Mouse (Mus musculus) T-cell, adult 2 months (primary cell): ENCODE results near the gene Pank4.

Source experiments
- DNase-seq: peaks from one replicate; pipeline ENCODE4 v3.0.0; 2022; ENCODE audit warnings: low spot score

Pank4 gene

DNA sequence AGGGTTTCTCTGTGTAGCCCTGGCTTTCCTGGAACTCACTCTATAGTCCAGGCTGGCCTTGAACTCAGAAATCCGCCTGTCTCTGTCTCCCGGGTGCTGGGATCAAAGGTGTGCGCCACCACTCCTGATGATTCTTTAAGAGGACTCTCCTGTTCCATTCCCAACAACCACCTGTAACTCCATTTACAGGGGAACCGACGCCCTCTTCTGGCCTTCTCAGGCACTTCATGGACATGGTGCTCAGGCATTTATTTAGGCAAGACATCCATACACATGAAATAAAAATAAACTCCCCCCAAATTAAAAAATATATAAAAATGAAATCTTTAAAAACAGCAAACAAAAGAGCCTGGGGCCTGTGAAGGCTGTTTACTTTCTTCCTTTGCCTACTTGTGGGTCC is 3.2 kb downstream of the Pank4 start:
- DNase-seq = peak; percentile 52

DNA sequence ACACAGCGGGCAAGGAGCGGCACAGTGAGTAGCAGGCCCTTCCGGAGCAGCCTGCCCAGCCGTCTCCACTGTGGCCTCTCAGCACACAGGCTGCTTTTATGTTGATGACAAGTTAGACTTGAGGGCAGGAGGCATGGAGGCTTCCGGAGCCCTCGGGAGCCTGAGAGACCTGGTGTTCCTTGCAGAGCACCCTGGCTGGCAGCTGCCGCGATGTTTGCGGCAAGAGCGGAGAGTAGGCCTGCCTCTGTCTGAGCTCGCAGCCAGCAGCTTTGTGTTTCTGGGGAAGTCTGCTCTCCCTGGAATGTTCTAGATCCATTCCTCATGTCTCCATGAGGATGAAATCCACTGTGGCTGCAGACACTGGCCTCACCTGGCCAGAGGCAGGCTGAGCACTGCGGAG is 8.6 kb downstream of the Pank4 start:
- no peak for DNase-seq

DNA sequence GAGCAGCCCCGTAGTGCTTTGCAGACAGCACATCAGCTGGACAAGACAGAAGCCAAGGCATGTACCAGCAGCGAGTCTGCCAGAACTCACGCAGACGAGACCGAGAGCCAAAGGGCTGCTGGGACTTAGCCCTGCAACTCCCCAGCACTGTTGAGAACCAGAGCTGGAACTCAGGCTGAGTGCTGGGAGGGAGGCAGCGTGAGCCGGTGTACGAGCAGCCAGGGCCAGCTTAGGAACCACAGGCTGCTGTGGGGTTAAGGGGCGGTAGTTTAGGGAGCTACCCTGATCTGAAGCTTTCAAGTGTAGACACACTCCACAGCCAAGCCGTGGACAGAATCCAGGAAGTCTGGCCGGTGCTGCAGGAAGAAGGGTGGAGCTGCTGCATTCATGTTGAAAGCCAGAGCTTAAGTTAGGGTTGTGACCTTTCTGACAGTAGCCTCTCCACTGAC is 10.3 kb downstream of the Pank4 start:
- DNase-seq = no peak

DNA sequence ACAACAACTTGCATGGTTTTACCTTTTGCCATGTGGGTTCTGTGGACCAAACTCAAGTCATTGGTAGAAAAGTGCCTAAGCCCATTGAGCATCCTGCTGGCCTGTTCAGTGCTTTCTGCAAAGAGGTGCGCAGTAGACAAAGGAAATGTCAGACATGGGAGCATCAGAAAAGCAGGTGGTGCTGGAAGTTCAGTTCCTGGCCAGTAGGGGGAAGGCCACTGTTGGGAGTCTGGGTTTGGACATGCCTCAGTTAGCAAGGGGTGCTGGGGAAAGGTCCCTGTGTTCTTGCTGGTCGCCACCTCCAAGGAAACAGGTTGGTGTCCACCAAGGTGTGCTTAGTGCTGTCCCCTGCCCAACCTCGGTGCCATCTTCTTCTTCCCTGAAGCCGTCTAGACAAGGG is 16.2 kb downstream of the Pank4 start:
- DNase-seq = peak; percentile 16

DNA sequence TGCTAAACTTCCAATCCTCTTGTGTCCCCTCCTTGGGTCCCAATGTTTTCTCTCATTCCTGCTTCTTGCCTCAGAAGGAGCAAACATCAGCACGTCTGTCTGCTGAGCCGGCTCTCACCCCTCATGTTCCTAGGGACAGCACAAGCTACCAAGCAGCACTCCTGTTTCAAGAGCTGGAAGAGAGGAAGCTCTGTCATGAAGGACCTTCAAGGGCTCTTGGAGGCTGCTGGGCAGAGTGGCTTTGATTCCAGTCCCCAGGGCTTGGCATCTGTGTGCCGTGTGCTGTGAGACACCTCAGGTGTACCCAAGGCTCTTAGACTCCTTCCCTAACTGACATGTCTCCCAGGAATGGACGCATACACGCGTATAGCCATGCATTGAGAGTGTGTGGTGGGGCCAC is 17.2 kb downstream of the Pank4 start:
- no peak for DNase-seq

DNA sequence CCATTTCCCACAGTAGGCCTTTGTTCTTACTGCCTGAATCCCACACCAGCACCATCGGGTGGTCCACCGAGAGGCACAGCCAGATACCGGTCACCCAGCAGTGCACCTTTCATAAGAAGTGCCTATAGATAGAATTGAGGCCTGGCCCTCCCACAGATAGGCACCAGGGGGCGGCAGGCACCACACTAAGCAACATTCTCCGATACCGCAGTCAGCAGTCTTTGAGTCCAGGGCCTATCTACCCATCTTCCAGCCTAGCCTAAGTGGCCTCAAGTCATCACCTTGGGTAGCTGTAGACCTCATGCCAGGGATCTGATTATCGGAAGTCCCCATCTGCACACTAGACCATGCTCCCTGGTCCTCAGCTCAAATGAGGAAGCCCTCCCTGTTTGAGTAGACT is 17.6 kb downstream of the Pank4 start:
- peak; percentile 71 for DNase-seq

DNA sequence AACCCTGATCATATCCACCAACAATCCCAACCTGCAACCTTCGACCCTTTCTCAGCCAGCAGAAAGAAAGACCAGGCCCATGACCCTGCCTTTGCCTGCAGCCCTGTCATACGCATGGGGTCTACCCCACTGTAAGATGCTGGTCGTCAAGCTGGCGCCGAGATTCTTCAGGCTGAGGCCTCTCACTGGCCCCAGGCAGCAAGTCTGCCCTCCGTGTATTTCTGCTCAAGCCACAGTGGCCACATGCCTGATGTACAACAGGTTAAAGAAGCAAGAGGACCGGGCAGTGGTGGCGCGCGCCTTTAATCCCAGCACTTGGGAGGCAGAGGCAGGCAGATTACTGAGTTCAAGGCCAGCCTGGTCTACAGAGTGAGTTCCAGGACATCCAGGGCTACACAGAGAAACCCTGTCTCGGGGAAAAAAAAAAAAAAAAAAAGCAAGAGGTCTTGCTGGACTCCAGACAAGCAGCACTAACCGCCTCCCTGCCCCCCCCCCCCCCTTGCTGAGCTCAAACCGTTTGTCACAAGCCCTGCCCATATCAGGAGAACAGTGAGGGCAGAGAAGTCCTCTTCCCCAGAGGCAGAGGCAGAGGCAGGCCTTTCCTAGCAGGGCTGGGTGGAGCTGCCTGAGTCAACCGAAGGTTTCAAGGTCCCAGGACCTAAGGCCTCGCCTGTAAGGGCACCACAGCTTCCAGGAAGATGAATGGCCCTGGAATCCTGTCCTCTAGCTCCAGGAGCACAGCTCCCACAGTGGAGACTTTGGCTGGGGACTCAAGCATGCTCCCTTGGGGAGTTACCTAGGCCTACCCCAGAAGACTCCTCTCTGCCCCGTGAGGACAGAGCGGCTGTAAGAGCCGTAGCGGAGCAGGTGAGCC is 18.6 kb downstream of the Pank4 start:
- no peak for DNase-seq

DNA sequence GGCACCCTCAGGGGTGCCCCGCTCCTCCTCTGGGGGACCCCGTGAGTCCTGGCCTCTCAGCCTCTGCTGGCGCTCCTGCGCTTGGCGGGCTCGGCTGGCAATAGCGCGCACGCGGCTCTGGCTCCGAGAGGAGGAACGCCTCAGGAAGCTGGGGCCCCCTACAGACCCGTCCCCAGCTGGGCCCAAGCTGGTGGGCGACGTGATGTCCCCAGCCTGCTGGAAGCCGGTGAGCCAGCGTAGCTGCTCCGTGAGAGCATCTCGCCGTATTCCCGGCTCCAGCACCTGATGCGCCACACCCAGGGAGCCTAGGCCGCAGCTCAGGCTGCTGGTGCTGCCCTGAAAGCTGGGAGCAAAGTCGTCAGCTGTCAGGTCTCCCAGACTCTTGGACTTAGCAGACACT is 19.8 kb downstream of the Pank4 start:
- DNase-seq = no peak

DNA sequence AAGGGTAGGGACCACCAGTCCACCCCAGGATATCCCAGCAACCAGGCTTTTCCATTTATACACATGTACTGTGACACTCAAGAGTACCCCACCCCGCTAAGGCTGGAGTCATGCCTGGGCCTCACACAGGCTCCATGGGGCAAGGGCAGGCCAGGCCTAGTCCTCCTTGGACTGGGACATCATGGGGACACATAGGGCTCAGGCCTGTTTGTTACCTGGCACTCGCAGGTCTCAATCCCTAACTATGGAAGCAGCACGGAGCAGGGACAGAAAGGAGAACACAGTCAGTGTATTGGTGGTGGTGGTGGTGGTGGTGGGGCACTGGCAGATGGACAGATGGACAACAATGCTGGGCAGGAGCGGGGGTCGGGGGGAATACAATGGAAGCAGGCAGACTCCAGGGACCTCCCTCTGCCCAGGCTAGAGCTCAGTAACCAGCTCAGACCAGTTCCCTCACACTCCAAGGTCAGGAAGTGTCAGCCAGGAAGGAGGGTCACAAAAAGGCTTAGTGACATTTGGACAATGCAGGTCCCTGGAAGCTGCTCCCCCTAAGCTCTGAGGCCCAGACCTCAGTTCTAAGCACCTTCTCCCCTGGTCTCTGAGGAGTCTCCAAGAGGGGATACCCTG is 21.3 kb downstream of the Pank4 start:
- no peak for DNase-seq

DNA sequence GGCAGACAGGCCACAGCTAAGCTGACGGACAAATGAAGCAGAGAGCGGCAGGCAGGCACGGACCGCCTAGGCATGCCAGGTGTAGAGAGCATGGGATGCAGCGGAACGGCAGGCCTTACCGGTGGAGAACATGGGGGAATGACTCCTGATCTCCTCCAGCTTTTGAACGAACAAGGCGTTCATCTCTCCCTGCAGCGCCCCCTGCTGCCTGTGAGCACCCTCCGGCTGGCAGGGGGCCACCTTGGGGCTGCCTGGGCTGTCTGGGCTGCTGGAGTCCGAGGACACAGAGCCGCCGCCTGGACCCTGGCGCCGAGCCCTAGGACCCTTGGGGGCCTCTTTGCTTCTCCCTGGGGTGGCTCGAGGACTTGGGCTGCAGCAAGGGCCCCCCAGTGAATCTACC is 22.2 kb downstream of the Pank4 start:
- DNase-seq = peak; percentile 54

DNA sequence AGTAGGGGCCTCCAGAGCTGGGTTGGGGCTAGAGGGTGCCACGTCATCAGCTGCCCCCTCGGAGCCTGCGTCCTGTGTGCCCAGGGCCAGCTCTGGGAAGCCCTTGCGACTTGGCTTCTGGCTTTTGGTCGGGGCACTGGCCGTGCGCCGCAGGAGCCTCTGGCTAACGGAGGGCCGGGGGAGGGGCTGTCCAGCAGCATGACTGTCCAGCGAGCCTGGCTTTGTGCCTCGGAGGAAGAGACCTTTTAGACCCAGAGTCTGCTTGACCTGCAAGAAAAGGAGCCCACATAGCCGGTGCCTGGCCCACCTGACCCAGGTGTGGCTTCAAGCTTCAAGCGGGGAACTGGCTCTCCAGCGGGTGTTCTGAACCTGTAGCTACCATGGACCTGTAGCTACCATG is 22.8 kb downstream of the Pank4 start:
- DNase-seq = no peak

DNA sequence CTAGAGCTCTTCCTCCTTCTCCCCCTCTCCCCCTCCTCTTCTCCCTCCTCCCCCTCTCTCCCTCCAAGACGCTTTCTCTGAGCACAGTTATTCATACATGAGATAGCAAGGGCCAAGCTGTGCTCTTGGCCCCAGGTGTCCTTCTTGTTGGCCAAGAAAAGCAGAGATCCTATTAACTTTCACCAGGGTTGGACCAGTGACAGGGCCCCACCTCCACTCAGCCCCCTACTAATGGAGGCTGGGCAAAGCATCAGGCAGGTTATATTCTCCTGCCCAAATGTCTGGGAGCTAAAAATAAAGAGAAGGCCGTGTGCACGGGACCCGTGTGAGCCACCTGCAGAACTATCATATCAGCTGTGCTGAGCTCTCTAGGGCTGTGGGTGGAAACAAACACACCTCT is 31.0 kb downstream of the Pank4 start:
- no peak for DNase-seq

DNA sequence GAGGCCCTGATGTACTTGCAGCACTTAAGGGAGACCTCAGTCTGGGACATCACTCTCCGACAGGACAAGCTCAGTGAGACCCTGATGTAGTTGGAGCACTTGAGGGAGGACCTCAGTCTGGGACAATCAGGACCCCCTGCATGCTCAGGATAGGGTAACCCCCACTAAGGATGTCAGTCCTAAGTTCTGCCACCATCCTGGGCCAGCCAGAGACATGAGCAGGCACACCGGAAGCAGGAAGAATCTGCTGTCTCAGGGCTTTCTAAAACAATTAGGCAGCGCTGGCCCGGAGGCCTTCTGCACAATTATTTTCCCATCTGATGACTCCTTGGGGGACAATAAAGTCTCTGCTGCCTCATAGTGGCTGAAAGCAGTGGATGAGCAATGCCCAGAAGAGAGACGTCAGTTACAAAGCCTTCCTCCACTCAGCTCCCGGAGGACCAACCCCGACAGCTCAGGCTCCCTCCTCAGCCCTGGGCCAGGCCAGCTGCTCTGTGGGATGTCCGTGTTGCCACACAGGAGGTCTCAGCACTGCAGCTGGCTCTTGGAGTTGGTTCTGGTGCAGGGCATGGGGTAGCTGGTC is 32.7 kb downstream of the Pank4 start:
- no peak for DNase-seq

DNA sequence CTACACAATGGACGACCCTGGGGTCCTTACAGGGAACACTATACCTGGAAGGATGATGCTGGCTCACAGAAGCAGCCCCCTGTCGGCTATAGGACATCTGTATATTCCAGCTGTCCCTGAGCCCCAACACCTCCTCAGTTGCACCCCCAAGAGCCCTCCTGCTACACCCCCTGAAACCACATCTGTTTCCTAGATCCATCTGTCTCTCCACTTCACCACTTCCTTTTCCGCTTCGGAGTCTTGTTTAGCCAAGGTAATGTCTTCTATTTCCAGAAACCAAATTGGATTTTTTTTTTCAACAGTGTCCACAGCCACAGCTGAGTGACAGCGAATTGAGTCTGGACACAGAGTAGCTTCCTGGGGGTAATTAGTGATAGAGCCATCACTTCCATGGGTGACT is 35.5 kb downstream of the Pank4 start:
- DNase-seq = no peak

DNA sequence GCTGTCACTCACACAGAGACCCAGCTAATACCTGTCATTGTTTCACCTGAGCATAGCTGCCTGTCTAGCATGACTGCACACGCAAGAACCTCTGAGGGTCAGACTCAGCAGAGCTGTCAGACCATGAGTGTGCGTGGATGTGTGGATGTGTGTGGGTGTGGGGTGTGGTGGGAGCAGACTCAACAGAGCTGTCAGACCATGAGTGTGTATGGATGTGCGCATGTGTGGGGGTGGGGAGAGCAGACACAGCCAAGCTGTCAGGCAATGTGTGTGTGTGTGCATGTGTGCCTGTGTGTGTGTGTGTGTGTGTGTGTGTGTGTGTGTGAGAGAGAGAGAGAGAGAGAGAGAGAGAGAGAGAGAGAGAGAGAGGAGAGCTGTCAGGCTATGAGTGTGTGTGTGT is 41.4 kb downstream of the Pank4 start:
- DNase-seq = no peak

DNA sequence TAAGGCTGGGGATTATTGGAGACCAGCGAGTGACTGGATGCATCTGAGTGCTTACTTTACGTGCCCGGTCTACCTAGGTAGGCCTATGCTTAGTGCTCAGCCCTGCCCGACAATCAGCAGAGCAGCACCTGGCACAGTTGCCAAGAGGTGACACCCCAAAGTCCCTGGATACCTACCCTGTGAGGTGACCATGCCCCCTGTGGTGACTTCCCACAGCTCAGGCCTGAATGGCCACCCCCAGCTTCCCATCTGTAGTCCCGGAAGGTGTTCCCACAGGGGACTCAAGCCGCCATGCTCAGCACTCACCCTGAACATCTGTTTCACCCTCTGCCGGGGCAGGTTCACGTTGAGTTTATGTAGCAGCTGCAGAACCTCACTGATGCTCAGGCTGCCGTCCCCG is 42.4 kb downstream of the Pank4 start:
- no peak for DNase-seq

DNA sequence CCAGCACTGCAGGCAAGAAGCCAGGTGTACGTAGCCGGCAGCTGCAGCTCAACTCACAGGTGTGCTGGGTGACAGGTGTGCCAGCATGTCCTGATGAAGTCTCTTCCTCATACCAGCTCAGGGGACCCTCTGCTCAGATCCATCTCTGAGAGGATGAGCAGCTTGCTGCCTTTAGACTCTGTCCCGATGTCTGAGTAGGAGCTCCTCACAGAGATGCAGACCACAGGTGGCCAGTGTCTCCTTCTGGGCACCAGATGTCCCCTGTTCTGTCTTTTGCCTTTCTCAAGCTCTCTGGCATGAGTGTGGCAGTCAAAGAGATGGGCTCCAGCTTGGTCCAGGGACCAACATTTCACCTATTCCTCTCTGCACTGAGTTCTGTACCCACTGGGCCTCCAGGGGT is 43.7 kb downstream of the Pank4 start:
- DNase-seq = no peak

DNA sequence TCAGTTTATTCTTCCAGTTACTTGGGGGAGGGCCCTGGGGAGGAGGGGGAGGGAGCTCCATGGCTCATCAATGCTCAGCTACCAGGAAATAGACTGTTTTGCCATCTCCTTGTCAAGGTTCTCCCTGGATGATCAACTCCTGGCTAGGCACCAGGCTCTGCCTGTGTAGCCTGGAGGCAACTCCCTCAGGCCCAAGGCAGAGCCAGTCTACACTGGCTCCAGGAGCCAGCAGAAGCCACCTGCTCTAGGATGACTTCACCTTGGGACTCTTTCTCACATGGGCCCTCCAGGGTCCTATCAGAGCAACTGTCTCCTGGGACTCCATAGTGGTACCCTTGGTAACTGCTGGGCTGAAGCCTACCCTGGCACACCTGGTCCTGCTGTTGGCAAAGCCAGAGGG is 44.2 kb downstream of the Pank4 start:
- DNase-seq = no peak

DNA sequence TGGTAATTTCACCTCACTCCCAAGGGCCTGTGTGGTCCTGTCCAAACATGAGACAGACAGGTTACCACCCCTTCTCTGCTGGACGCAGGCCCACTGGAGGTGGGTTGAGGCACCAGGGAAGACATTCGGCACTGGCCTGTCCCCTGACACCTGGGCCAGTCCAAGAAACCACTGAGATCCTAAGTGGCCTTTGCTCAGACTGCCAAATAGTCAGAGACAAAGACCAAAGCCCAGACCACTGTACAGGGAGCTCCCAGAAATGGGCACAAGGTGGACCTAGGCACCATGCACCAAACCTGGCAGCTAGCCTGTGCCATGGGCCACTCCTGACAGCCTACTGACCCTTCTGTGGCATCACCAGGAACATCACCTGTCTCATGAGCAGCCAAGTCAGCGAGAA is 45.3 kb downstream of the Pank4 start:
- no peak for DNase-seq

DNA sequence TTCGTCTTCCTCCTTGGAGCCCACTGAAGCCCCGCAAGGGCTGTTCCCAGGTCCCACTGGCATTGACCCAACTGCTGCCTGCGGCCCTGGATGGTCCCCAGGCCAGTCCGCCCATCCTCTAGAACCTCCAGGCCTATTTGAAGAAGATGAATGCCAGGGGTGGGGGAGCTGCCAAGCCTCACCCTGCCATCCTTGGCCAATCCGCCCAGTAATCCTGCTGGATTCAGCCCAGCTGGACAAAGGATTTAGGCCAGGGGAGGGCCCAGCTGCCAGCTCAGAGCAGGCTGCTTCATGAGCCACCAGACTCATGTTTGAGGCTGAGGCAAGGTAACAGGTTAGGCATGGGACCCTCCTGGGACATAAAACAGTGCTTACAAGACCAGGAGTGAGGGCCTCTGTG is 46.9 kb downstream of the Pank4 start:
- DNase-seq = no peak

DNA sequence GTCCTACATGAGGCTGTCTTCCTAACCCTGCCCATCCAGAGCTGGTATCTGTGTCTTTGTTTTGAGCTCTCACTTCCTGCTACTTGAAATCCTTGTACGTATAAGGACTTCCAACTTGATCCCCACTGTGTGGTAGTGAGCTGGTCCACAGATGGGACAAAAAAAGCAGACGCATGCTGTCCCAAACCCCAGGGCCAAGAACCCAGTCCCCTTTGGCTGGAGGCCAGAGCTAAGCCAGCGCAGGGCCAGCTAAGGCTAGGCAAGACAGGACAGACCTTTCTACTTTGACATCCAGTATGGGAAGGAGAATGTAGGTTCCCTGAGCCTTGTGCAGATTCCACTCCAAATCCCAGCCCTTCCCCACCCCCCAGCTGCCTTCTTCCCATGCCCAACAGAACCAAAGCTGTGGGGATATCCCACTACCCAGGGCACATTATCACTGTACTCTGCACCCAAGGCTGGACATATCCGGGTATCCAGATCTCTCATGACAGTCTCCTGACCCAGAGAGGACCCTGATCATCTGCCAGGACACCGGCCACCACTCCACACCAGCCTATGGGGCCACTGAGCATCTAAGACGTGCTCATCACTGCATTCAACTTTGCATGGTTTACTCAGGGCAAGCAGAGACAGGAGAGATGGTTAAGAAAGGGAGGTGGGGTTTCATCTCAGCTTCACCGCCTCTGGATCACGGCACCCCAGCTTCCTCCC is 47.5 kb downstream of the Pank4 start:
- DNase-seq = no peak

DNA sequence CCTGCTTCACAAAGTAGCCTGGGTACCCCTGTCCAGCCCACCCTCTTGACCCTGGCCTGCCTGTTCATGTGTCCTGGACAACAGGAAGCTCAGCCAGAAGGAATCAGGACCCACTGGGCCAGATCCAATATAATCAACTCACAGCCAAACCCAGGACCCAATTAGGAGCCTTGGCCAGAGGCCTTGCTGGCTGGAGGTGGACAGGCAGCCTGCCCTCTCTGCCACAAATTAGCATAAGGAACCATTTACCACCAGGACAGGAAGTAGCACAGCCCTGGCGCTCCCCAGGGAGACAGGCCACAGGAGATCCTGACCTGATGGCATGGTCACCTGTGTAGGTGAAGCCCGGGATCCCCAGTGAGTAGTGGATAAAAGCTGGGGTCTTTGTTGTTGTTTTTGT is 48.2 kb downstream of the Pank4 start:
- no peak for DNase-seq

DNA sequence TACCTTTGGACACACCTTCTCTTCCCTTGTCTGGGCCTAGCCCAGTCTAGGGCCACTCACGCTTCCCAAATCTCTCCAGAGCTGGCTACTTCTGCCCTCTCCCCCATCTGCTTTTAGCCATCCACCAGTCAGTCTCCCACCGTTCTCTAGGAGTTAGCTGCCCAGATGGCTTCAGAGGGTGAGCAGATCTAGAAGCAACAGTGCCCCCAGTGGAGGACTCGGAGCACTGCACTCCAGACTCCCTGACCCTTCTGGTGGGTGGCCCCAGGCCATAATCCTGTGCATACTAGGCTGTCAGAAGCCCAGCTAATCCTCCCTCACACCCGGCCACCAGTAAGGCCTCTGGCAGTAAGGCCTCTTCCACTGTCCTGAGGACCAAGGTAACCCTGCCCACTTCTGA is 48.9 kb downstream of the Pank4 start:
- DNase-seq = peak; percentile 45
